Mouse (Mus musculus): ENCODE data around the gene Ankrd23. TPM values are rescaled to one million over a fixed set of nuclear protein-coding genes. Genes with fewer than 3 reads are reported as not detected.

Gene Ankrd23
- polyA plus RNA-seq, 1 experiment from 2014 or later = 18.0 TPM

DNA sequence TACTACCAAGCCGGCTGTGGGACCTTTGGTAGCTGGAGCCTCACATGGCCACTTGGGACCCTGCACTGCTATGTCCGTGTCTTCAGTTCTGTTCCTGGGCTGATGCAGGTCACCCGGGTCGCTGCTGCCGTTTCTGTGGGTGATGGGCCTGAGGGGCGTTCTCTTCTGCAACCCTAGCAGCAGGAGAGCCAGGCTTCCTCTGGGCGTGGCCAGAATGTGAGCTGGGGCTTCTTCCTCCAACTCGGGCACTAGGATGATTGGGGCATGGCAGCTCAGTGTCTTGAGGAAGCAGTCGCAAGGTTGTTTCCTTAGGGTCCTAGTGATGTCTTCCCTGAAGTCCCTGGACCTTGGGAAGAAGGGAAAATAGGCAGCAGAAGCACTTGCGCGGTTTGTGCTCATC is 17.1 kb downstream of the Ankrd23 start:
- Histone ChIP-seq H3K4me1 (replicated peaks) (peaks cover 15% of the 10 kb centered on the region), H3K27me3 (ENCODE audit: insufficient read depth, poor library complexity, severe bottlenecking) (no peaks in the 10 kb centered on the region), H3K36me3 (peaks cover 95% of the 10 kb centered on the region), H3K27ac (no peak overlapping the region), H3K4me3 (no peak overlapping the region), H3K9me3 (no peaks in the 10 kb centered on the region)
- no peak for DNase-seq (ENCODE audit: low spot score)
- 84% methylated on average over 11 of the region's 11 CpGs for WGBS

DNA sequence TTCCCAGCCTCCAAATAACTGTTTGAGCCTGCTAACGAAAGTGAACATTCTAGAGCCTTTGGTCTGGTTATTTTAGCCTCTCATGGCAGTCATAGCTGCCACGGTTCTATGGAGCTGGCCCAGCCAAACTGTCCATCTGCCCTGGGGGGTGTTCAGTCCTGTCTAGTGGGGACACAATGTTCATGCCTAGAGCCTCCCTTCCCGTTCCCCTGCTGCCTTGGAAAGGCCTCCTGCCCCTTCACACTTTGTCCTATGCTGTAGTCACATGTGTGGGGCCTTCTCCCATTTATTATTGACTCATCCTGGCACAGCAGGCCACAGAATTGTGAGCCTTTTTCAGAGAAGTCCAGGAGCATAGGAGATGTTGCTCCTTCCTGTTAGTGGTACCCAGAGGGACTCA is 18.4 kb downstream of the Ankrd23 start:
- H3K27ac ChIP-seq = no peak overlapping the region
- no peaks in the 10 kb centered on the region for H3K9me3 ChIP-seq
- H3K4me3 ChIP-seq = no peak overlapping the region
- H3K36me3 ChIP-seq = peaks cover 88% of the 10 kb centered on the region
- H3K4me1 ChIP-seq (replicated peaks) = peaks cover 28% of the 10 kb centered on the region
- WGBS = 87% methylated on average over 3 of the region's 3 CpGs
- DNase-seq (ENCODE audit: low spot score) = no peak
- no peaks in the 10 kb centered on the region for H3K27me3 ChIP-seq (ENCODE audit: insufficient read depth, poor library complexity, severe bottlenecking)

DNA sequence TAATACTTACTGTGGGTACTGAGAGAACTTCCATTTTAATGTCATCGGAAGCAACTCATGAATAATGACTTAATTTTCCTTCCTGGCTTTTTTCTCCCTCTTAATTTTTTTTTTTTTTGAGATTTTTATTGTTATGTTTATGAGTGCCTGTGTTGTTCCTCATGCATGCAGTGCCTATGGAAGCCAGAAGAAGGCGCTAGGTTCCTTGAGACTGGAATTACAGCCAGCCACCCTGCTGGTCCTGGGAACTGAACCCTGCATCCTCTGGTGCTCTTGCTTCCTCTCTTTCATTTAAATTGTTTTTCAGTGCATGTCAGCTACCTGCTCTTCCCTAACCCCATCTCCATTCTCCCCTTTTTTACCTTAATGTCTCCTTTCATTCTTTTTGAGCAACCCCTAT is 23.0 kb downstream of the Ankrd23 start:
- no peaks in the 10 kb centered on the region for H3K9me3 ChIP-seq
- 35% methylated on average over 2 of the region's 2 CpGs for WGBS
- peak; percentile 27 for DNase-seq (ENCODE audit: low spot score)
- H3K4me3 ChIP-seq = peak overlapping the region; percentile 94
- no peaks in the 10 kb centered on the region for H3K27me3 ChIP-seq (ENCODE audit: insufficient read depth, poor library complexity, severe bottlenecking)
- H3K4me1 ChIP-seq (replicated peaks) = peaks cover 34% of the 10 kb centered on the region
- H3K36me3 ChIP-seq = peaks cover 44% of the 10 kb centered on the region
- H3K27ac ChIP-seq = no peak overlapping the region

DNA sequence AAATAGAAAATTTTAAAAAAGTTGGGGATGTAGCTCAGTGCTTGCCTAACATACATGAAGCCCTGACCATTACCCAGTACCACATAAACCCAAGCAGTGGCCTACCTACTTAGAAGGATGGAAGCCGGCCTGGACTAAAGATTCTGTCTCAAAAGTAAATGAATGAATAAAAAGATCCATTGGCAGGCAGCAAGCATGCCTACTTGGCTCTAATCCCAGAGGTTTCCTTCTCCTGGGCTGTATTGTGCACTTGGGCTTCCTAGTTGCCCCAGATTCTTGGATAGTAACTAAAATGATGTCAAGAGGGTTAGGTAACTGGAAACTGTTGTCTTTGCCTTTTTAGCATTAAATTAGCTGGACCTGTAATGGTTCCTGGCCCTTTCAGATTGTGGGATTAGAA is 23.4 kb downstream of the Ankrd23 start:
- peak overlapping the region; percentile 96; the same call in 1 of the 2 replicates for H3K27ac ChIP-seq
- WGBS = 10% methylated on average over 1 of the region's 1 CpGs

DNA sequence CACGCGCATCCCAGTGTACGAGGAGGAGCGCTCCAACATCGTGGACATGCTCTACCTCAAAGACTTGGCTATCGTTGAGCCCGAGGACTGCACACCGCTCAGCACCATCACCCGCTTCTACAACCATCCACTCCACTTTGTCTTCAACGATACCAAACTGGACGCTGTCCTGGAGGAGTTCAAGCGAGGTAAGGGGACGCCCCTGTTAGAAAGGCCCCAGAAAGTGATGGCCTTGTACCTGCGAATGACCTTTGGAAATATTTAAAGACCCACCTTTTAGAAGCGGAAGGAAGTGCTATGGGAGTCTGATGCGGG is 23.8 kb downstream of the Ankrd23 start:
- no peak for DNase-seq (ENCODE audit: low spot score)
- 1% methylated on average over 16 of the region's 16 CpGs for WGBS
- H3K27ac ChIP-seq = peak overlapping the region; percentile 96

More for the DNA sequence above, 23.4 kb downstream of the Ankrd23 start:
- H3K4me3 ChIP-seq = peak overlapping the region; percentile 94
- H3K27me3 ChIP-seq (ENCODE audit: insufficient read depth, poor library complexity, severe bottlenecking) = no peaks in the 10 kb centered on the region
- peaks cover 33% of the 10 kb centered on the region for H3K4me1 ChIP-seq (replicated peaks)
- peaks cover 40% of the 10 kb centered on the region for H3K36me3 ChIP-seq
- H3K9me3 ChIP-seq = no peaks in the 10 kb centered on the region
- DNase-seq (ENCODE audit: low spot score) = no peak

DNA sequence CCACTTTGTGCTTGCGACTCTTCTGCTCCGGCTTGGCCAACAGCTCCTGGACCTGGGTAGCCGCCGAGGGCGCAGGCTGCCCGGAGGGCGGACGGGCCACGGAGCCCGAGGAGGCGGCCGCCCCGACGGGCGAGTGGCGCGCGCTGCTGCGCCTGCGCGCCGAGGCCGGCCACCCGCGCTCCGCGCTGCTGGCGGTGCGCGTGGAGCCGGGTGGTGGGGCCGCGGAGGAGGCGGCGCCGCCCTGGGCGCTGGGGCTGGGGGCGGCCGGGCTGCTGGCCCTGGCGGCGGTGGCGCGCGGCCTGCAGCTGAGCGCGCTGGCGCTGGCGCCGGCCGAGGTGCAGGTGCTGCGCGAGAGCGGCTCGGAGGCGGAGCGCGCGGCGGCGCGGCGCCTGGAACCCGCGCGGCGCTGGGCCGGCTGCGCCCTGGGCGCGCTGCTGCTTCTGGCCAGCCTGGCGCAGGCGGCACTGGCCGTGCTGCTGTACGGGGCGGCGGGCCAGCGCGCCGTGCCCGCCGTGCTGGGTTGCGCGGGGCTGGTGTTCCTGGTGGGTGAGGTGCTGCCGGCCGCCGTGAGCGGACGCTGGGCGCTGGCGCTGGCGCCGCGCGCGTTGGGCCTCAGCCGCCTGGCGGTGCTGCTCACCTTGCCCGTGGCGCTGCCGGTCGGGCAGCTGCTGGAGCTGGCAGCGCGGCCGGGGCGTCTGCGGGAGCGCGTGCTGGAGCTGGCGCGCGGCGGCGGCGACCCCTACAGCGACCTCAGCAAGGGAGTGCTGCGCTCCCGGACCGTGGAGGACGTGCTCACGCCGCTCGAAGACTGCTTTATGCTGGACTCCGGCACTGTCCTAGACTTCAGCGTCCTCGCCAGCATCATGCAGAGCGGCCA is 24.4 kb downstream of the Ankrd23 start:
- no peaks in the 10 kb centered on the region for H3K27me3 ChIP-seq (ENCODE audit: insufficient read depth, poor library complexity, severe bottlenecking)
- H3K4me1 ChIP-seq (replicated peaks) = peaks cover 32% of the 10 kb centered on the region
- peak overlapping the region; percentile 94 for H3K4me3 ChIP-seq
- peak overlapping the region; percentile 96 for H3K27ac ChIP-seq
- H3K9me3 ChIP-seq = no peaks in the 10 kb centered on the region
- 5% methylated on average over 126 of the region's 126 CpGs for WGBS
- peaks cover 37% of the 10 kb centered on the region for H3K36me3 ChIP-seq
- peak; percentile 66 for DNase-seq (ENCODE audit: low spot score)

More for the DNA sequence above, 23.8 kb downstream of the Ankrd23 start:
- peaks cover 32% of the 10 kb centered on the region for H3K4me1 ChIP-seq (replicated peaks)
- H3K4me3 ChIP-seq = peak overlapping the region; percentile 94
- H3K27me3 ChIP-seq (ENCODE audit: insufficient read depth, poor library complexity, severe bottlenecking) = no peaks in the 10 kb centered on the region
- H3K36me3 ChIP-seq = peaks cover 36% of the 10 kb centered on the region
- no peaks in the 10 kb centered on the region for H3K9me3 ChIP-seq

DNA sequence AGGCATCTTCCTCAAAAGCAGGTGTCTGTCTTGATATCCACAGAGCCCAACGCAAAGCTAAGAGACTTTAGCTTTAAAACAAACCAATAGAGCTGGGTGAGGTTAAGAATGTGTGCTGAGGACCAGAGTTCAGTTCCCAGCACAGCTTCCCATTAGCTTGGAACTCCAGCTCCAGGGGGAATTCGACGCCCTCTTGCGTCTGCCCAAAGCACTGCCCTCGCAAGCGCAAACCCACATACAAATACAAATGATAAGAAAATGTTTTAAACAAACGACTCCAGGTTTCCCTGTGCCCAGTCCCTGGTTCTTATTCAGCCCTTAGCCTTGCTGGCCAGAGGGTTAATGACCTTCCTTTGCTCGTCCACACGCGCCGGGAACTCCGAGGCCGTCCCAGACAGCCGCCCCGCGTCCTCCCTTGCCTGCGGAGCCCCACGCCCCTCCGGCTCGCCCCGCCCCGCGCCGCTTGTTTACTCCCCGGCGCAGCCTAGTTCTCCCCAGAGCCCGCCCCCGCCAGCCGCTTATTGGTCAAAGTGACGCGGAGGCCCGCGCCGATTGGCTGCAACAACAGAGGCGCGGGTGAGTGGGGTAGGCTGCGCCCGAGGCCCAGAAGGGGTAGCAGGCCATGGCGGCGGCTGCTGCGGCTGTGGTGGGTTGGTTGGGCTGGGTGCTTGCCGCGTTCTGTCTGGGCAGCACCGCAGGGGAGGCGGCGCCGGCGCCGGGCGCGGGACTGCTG is 25.2 kb downstream of the Ankrd23 start, which contains the start of gene Cnnm3:
Gene Cnnm3, plus strand, starts transcription at position 579 of the 733 bp plus-strand sequence.
- peak; percentile 100 for DNase-seq (ENCODE audit: low spot score)
- WGBS = 2% methylated on average over 51 of the region's 51 CpGs

DNA sequence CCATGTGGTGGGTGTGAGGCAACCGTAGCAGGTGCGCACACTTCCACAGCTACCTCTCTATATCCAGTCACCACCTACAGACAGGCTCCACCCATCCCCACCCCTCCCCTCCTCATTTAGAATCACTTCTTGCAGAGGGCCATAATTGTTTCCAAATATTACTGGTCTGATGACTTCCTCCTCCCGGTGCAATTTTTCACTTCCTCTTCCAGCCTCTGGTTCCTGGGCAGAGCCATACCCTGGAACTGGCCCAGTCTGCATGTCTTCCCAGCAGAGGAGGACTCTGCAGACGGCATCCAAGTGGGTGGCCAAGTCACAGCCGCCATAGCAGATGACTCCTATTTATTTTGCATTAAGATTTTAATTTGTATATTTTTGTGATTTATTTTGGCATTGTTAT is 28.4 kb downstream of the Ankrd23 start:
- Histone ChIP-seq H3K4me1 (replicated peaks) (peaks cover 5% of the 10 kb centered on the region), H3K9me3 (no peaks in the 10 kb centered on the region), H3K27ac (no peak overlapping the region), H3K4me3 (no peak overlapping the region), H3K27me3 (ENCODE audit: insufficient read depth, poor library complexity, severe bottlenecking) (no peaks in the 10 kb centered on the region), H3K36me3 (peaks cover 23% of the 10 kb centered on the region)
- WGBS = 91% methylated on average over 5 of the region's 5 CpGs
- DNase-seq (ENCODE audit: low spot score) = no peak

More for the DNA sequence above, 25.2 kb downstream of the Ankrd23 start, which contains the start of gene Cnnm3:
- Histone ChIP-seq H3K4me3 (peak within 1 kb of the TSS; percentile 94), H3K27me3 (ENCODE audit: insufficient read depth, poor library complexity, severe bottlenecking) (no peaks in the 10 kb centered on the region), H3K36me3 (peaks cover 35% of the 10 kb centered on the region), H3K4me1 (replicated peaks) (peaks cover 32% of the 10 kb centered on the region), H3K27ac (peak within 1 kb of the TSS; percentile 96), H3K9me3 (no peaks in the 10 kb centered on the region)

DNA sequence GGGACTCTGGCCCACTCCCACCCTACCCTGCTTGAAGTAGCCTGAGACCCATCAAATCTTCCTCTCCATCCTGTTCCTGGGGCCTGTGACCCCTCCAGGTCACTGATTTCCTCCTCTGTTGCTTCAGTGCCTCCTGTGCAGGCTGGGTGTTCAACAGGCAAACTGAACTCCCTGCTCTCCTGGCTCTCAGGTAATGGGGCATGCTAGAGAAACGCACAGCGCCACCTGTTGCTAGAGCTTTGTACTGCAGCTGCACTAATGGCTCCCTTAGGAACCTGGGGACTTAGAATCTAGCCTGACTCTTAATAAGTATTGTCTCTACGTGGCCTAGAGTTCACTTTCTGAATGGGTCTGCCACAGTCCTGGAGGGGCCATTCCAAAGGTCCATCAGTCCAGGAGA is 35.4 kb downstream of the Ankrd23 start:
- Histone ChIP-seq H3K36me3 (peaks cover 40% of the 10 kb centered on the region), H3K27ac (no peak overlapping the region), H3K4me3 (no peak overlapping the region), H3K27me3 (ENCODE audit: insufficient read depth, poor library complexity, severe bottlenecking) (no peaks in the 10 kb centered on the region), H3K4me1 (replicated peaks) (no peaks in the 10 kb centered on the region; the same call in 1 of the 2 replicates), H3K9me3 (no peaks in the 10 kb centered on the region)
- 8% methylated on average over 3 of the region's 3 CpGs for WGBS
- peak; percentile 67 for DNase-seq (ENCODE audit: low spot score)

DNA sequence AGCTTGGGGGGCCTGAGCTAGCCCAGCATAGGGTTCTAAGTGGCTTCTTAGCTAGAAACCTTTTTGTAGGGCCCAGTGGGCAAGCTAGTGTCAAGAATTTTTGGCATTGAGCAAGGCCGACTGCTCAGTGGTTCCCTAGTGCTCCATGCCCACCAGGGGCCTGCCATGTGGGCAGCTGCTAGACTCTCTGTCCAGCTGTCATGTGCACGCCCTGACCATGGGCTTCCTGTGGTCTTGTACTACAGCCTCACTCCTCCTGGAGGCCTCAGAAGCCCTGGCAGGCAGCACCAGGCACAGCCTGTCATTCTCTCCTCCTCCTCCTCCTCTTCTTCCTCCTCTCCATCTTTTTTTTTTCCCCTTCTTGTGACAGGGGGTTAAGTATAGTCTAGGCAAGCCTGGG is 39.4 kb downstream of the Ankrd23 start:
- 72% methylated on average over 2 of the region's 2 CpGs for WGBS
- no peak for DNase-seq (ENCODE audit: low spot score)
- no peaks in the 10 kb centered on the region for H3K27me3 ChIP-seq (ENCODE audit: insufficient read depth, poor library complexity, severe bottlenecking)

DNA sequence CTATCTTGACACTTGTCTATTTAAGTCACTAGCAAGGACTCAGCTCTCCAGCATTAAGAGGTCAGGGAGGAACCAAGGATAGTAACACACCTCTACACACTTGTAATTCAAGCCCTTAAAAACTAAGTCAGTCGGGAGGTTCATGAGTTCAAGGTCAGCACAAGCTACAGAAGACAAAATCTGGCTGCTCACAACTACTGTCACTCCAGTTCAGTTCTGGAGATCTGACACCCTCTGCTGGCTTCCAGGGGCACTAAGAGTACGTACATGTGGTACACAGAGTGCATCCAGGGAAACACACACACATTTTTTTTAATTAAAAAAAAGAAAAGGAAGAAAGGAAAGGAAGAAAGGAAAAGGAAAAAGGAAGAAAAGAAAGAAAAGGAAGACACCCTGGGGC is 40.0 kb downstream of the Ankrd23 start:
- Histone ChIP-seq H3K9me3 (no peaks in the 10 kb centered on the region), H3K4me1 (replicated peaks) (peaks cover 12% of the 10 kb centered on the region), H3K36me3 (peaks cover 23% of the 10 kb centered on the region), H3K27ac (no peak overlapping the region), H3K4me3 (no peak overlapping the region), H3K27me3 (ENCODE audit: insufficient read depth, poor library complexity, severe bottlenecking) (no peaks in the 10 kb centered on the region)
- WGBS = 59% methylated on average over 2 of the region's 2 CpGs
- DNase-seq (ENCODE audit: low spot score) = no peak

More for the DNA sequence above, 39.4 kb downstream of the Ankrd23 start:
- Histone ChIP-seq H3K9me3 (no peaks in the 10 kb centered on the region), H3K4me3 (no peak overlapping the region), H3K36me3 (peaks cover 23% of the 10 kb centered on the region), H3K4me1 (replicated peaks) (peaks cover 7% of the 10 kb centered on the region), H3K27ac (no peak overlapping the region)

DNA sequence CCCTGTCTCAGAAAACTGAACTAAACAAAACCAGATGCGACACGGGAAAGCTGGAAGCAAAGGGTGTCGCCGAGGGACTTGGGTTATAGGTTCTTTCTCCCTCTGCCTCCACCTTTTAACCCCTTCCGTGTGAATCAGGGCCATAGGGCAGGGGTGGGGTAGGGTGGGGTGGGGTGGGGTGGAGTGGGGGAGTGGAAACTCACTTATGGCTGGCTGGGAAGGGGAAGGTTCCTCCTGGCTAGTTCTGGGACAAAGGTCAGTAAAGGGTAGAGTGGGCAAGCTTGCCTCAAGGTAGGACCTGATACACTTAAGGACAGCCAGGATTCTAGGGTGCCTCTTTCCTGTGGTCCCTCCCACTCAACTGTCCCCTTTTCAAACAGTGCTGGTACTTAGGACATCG is 43.4 kb downstream of the Ankrd23 start:
- H3K9me3 ChIP-seq = no peaks in the 10 kb centered on the region
- no peak overlapping the region for H3K27ac ChIP-seq
- no peaks in the 10 kb centered on the region for H3K27me3 ChIP-seq (ENCODE audit: insufficient read depth, poor library complexity, severe bottlenecking)
- no peak for DNase-seq (ENCODE audit: low spot score)
- H3K4me1 ChIP-seq (replicated peaks) = peaks cover 12% of the 10 kb centered on the region
- H3K4me3 ChIP-seq = no peak overlapping the region
- H3K36me3 ChIP-seq = no peaks in the 10 kb centered on the region
- 78% methylated on average over 6 of the region's 6 CpGs for WGBS

Data from hindbrain, embryonic 10.5 days (tissue).